Mouse (Mus musculus): ENCODE data around the gene Lipc. TPM values are rescaled to one million over a fixed set of nuclear protein-coding genes. Genes with fewer than 3 reads are reported as not detected.

Gene Lipc
- polyA plus RNA-seq, 1 experiment from 2014 or later, result 0.56 TPM

DNA sequence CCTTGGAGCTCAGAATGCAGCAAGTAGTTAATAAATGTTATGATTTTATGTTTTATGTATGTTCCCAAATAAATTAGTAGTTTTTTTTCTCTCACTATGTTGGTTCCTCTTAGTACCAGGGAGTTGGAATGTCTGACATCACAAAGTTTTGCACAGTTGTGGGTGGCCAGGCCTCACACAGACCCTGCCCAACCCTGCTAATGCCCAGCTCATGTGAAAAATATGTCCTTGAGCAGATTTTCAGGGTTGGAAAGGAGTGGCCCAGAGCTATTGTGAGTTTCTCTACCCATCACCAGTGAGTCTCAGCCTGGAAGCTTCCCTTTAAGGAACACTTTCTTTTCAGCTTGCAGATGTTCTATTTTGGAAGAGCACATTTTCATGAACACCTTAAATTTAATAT lies 24.3 kb downstream of the Lipc start:
- H3K36me3 ChIP-seq (ENCODE audit: control insufficient read depth, insufficient read depth), result no peaks in the 10 kb centered on the region
- H3K4me3 ChIP-seq (ENCODE audit: low read length), result no peak overlapping the region
- no peaks in the 10 kb centered on the region for H3K9me3 ChIP-seq (replicated peaks; ENCODE audit: control insufficient read depth, low read length)
- H3K27ac ChIP-seq (ENCODE audit: low read length), result no peak overlapping the region
- ATAC-seq (replicated peaks; ENCODE audit: extremely low read depth, insufficient read depth, low FRiP score), result no peak
- H3K27me3 ChIP-seq (ENCODE audit: control insufficient read depth, insufficient read depth, low read length), result no peaks in the 10 kb centered on the region; the same call in 1 of the 2 replicates
- H3K4me2 ChIP-seq (ENCODE audit: low read depth, low read length), result no peak overlapping the region
- H3K4me1 ChIP-seq (ENCODE audit: control insufficient read depth, insufficient read depth, low read length), result peaks cover 8% of the 10 kb centered on the region
- H3K9ac ChIP-seq (ENCODE audit: low read length), result no peak overlapping the region

DNA sequence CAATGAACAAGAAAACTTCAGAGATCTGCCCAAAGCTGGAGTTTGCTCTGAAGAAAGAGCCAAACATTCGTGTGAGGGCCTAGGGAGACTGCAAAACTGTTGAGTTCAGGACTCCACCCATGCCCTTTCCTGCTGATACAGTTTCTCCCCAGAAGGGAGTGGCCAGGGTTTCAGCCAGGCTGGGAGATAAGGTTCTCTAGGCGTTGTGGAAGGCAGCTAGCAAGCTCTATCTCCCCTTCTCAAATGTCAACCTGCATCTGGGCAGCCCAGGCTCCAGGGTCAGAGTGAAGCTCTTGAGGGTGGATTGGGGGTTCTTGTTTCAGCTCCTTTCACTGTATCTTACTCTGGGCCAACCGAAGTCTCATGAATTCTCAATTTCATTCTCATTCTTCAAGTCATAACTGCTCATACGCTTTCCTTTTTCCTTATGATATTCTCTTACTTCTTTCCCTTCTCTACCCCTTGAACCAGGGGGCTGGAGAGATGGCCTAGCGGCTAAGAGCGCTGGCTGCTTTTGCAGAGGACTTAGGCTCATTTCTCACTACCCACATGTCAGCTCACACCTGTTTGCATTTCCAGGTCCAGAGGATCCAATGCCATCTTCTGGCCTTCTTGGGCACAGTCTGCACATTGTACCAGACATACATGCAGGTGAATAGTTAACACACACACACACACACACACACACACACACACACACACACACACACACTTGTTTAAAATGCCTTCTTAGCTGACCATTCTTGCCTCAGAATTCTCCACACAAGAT lies 25.0 kb downstream of the Lipc start:
- Histone ChIP-seq H3K36me3 (ENCODE audit: control insufficient read depth, insufficient read depth) (no peaks in the 10 kb centered on the region), H3K27ac (ENCODE audit: low read length) (no peak overlapping the region; the same call in 1 of the 2 replicates), H3K9ac (ENCODE audit: low read length) (no peak overlapping the region), H3K4me1 (ENCODE audit: control insufficient read depth, insufficient read depth, low read length) (peaks cover 12% of the 10 kb centered on the region), H3K4me2 (ENCODE audit: low read depth, low read length) (no peak overlapping the region), H3K9me3 (replicated peaks; ENCODE audit: control insufficient read depth, low read length) (no peaks in the 10 kb centered on the region), H3K4me3 (ENCODE audit: low read length) (no peak overlapping the region), H3K27me3 (ENCODE audit: control insufficient read depth, insufficient read depth, low read length) (no peaks in the 10 kb centered on the region; the same call in 1 of the 2 replicates)
- 0 out of 2 replicates have a peak, but pooled peaks have one; percentile 37 for ATAC-seq (replicated peaks; ENCODE audit: extremely low read depth, insufficient read depth, low FRiP score)
- 49% methylated on average over 6 of the region's 6 CpGs for WGBS

DNA sequence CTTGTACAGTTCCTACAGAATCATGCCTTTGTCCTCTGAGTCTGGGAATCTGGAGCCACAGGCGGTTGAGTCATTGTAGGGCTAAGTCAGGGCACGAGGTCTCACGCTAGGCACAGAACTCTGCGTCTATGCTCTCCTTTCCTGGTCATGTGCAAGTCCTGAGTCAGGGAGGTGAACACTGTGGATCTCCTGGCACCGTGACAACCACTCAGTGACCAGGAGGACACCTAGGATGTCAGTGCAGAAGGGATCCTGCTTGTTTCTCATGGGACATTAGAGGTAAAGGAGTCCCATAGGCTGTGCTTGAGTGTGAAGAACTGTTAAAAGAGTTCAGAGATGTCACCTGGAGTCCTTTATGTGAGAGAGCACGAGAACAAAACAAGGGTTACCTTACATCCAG lies 26.8 kb downstream of the Lipc start:
- Histone ChIP-seq H3K4me2 (ENCODE audit: low read depth, low read length) (no peak overlapping the region), H3K4me1 (ENCODE audit: control insufficient read depth, insufficient read depth, low read length) (peaks cover 16% of the 10 kb centered on the region), H3K27me3 (ENCODE audit: control insufficient read depth, insufficient read depth, low read length) (no peaks in the 10 kb centered on the region), H3K27ac (ENCODE audit: low read length) (no peak overlapping the region), H3K36me3 (ENCODE audit: control insufficient read depth, insufficient read depth) (no peaks in the 10 kb centered on the region), H3K9ac (ENCODE audit: low read length) (no peak overlapping the region), H3K4me3 (ENCODE audit: low read length) (no peak overlapping the region), H3K9me3 (replicated peaks; ENCODE audit: control insufficient read depth, low read length) (no peaks in the 10 kb centered on the region)
- 88% methylated on average over 6 of the region's 6 CpGs for WGBS
- ATAC-seq (replicated peaks; ENCODE audit: extremely low read depth, insufficient read depth, low FRiP score), result no peak

- WGBS, result 93% methylated on average over 3 of the region's 3 CpGs
- no peaks in the 10 kb centered on the region for H3K9me3 ChIP-seq (replicated peaks; ENCODE audit: control insufficient read depth, low read length)
- ATAC-seq (replicated peaks; ENCODE audit: extremely low read depth, insufficient read depth, low FRiP score), result no peak
- H3K27me3 ChIP-seq (ENCODE audit: control insufficient read depth, insufficient read depth, low read length), result no peaks in the 10 kb centered on the region
- H3K27ac ChIP-seq (ENCODE audit: low read length), result no peak overlapping the region
- H3K4me1 ChIP-seq (ENCODE audit: control insufficient read depth, insufficient read depth, low read length), result peaks cover 16% of the 10 kb centered on the region
- H3K36me3 ChIP-seq (ENCODE audit: control insufficient read depth, insufficient read depth), result no peaks in the 10 kb centered on the region
- no peak overlapping the region for H3K9ac ChIP-seq (ENCODE audit: low read length)
- no peak overlapping the region for H3K4me2 ChIP-seq (ENCODE audit: low read depth, low read length)
- no peak overlapping the region for H3K4me3 ChIP-seq (ENCODE audit: low read length)
Measured at GRCm38 (mm10) chr9:70924763-70925162, 27.3 kb downstream of the Lipc start.

- H3K4me1 ChIP-seq (ENCODE audit: control insufficient read depth, insufficient read depth, low read length), result peaks cover 16% of the 10 kb centered on the region
- H3K36me3 ChIP-seq (ENCODE audit: control insufficient read depth, insufficient read depth), result no peaks in the 10 kb centered on the region
- H3K27me3 ChIP-seq (ENCODE audit: control insufficient read depth, insufficient read depth, low read length), result no peaks in the 10 kb centered on the region
- H3K9ac ChIP-seq (ENCODE audit: low read length), result no peak overlapping the region
- no peak overlapping the region for H3K4me3 ChIP-seq (ENCODE audit: low read length)
- H3K27ac ChIP-seq (ENCODE audit: low read length), result peak overlapping the region; percentile 30; the same call in 1 of the 2 replicates
- no peaks in the 10 kb centered on the region for H3K9me3 ChIP-seq (replicated peaks; ENCODE audit: control insufficient read depth, low read length)
- ATAC-seq (replicated peaks; ENCODE audit: extremely low read depth, insufficient read depth, low FRiP score), result peak; percentile 33; the same call in 1 of the 2 replicates
- 38% methylated on average over 7 of the region's 7 CpGs for WGBS
- H3K4me2 ChIP-seq (ENCODE audit: low read depth, low read length), result no peak overlapping the region
Measured at GRCm38 (mm10) chr9:70921781-70922565, 30.1 kb downstream of the Lipc start.

DNA sequence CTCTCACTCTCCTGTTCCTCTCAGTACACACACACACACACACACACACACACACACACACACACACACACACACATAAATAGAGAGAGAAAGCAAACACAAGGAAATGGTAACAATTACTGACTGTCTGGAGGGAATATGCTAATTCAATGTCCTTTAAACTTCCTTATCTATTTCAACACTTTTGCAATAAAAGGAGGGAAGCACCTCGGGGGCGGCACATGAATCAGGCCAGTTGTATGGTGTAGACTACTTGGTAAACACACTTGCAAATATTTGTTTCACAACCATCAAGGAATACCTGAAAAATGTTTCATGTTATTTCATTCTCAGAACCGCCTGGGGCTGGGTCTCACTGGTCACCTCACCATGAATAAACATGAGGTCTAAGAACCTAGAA lies 30.9 kb downstream of the Lipc start:
- ATAC-seq (replicated peaks; ENCODE audit: extremely low read depth, insufficient read depth, low FRiP score), result no peak
- no peak overlapping the region for H3K4me3 ChIP-seq (ENCODE audit: low read length)
- no peak overlapping the region for H3K4me2 ChIP-seq (ENCODE audit: low read depth, low read length)
- H3K27ac ChIP-seq (ENCODE audit: low read length), result no peak overlapping the region
- no peaks in the 10 kb centered on the region for H3K36me3 ChIP-seq (ENCODE audit: control insufficient read depth, insufficient read depth)
- H3K9ac ChIP-seq (ENCODE audit: low read length), result no peak overlapping the region
- WGBS, result 61% methylated on average over 3 of the region's 3 CpGs
- H3K4me1 ChIP-seq (ENCODE audit: control insufficient read depth, insufficient read depth, low read length), result peaks cover 8% of the 10 kb centered on the region
- no peaks in the 10 kb centered on the region for H3K27me3 ChIP-seq (ENCODE audit: control insufficient read depth, insufficient read depth, low read length)
- no peaks in the 10 kb centered on the region for H3K9me3 ChIP-seq (replicated peaks; ENCODE audit: control insufficient read depth, low read length)

DNA sequence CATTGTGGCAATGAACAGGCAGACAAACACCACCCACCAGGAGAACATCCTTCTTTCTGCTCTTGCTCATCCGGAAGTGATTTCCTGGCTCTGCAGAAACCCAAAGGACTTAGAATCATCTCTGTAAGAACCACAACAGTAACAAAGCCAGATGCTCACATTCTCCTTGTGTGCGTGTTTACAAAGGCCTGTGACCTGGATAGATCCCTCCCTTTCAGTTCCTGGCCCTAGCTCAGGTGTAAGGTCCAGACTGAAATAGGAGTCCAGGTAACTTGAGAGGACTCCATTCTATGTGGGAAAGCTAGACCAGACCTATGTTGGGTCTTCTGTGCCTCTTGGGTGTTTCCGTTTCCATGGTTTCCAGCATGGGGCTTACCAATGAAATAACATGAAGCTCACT lies 32.8 kb downstream of the Lipc start:
- Histone ChIP-seq H3K4me3 (ENCODE audit: low read length) (no peak overlapping the region), H3K27me3 (ENCODE audit: control insufficient read depth, insufficient read depth, low read length) (no peaks in the 10 kb centered on the region), H3K4me1 (ENCODE audit: control insufficient read depth, insufficient read depth, low read length) (peaks cover 12% of the 10 kb centered on the region), H3K4me2 (ENCODE audit: low read depth, low read length) (no peak overlapping the region), H3K36me3 (ENCODE audit: control insufficient read depth, insufficient read depth) (no peaks in the 10 kb centered on the region), H3K27ac (ENCODE audit: low read length) (no peak overlapping the region), H3K9ac (ENCODE audit: low read length) (no peak overlapping the region), H3K9me3 (replicated peaks; ENCODE audit: control insufficient read depth, low read length) (no peaks in the 10 kb centered on the region)
- ATAC-seq (replicated peaks; ENCODE audit: extremely low read depth, insufficient read depth, low FRiP score), result no peak
- 83% methylated on average over 3 of the region's 3 CpGs for WGBS

GRCm38 (mm10) chr9:70916516-70916915 lies 35.5 kb downstream of the Lipc start:
- Histone ChIP-seq H3K9me3 (replicated peaks; ENCODE audit: control insufficient read depth, low read length) (no peaks in the 10 kb centered on the region), H3K36me3 (ENCODE audit: control insufficient read depth, insufficient read depth) (no peaks in the 10 kb centered on the region), H3K27ac (ENCODE audit: low read length) (no peak overlapping the region), H3K4me1 (ENCODE audit: control insufficient read depth, insufficient read depth, low read length) (peaks cover 4% of the 10 kb centered on the region), H3K4me2 (ENCODE audit: low read depth, low read length) (no peak overlapping the region), H3K27me3 (ENCODE audit: control insufficient read depth, insufficient read depth, low read length) (no peaks in the 10 kb centered on the region), H3K4me3 (ENCODE audit: low read length) (no peak overlapping the region), H3K9ac (ENCODE audit: low read length) (no peak overlapping the region)
- WGBS, result 53% methylated on average over 7 of the region's 7 CpGs
- no peak for ATAC-seq (replicated peaks; ENCODE audit: extremely low read depth, insufficient read depth, low FRiP score)

DNA sequence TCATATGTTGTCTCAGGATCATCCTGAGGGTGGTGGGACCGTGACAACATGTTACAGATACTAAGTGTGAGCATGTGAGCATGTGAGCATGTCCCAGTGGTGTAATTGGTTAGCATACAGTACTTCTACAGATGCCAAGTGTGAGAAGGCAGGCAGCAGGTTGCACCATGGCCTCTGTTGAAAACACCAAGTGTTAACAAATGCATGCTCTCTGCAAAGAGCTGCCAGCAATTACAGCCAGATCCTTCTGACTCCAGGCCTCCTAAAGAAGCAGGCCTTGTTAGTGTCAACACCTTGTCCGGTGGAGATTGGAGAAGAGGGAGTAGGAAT lies 36.7 kb downstream of the Lipc start:
- WGBS, result 35% methylated on average over 2 of the region's 2 CpGs
- Histone ChIP-seq H3K4me3 (ENCODE audit: low read length) (no peak overlapping the region), H3K9me3 (replicated peaks; ENCODE audit: control insufficient read depth, low read length) (no peaks in the 10 kb centered on the region), H3K27me3 (ENCODE audit: control insufficient read depth, insufficient read depth, low read length) (no peaks in the 10 kb centered on the region), H3K4me2 (ENCODE audit: low read depth, low read length) (no peak overlapping the region), H3K36me3 (ENCODE audit: control insufficient read depth, insufficient read depth) (no peaks in the 10 kb centered on the region), H3K4me1 (ENCODE audit: control insufficient read depth, insufficient read depth, low read length) (peaks cover 4% of the 10 kb centered on the region), H3K9ac (ENCODE audit: low read length) (no peak overlapping the region), H3K27ac (ENCODE audit: low read length) (no peak overlapping the region)
- no peak for ATAC-seq (replicated peaks; ENCODE audit: extremely low read depth, insufficient read depth, low FRiP score)
